In genomic region chrX:36474103-36474751, GRCm38 (mm10) we compare ENCODE assay signal across 11 mouse cellular contexts. TPM values are rescaled to one million over a fixed set of nuclear protein-coding genes. Genes with fewer than 3 reads are reported as not detected.
A peak's percentile ranks its signal among the peaks of the same experiment; 100 is the strongest.
DNase-seq lines count a peak whose midpoint lies in the region; ATAC-seq and TF ChIP-seq lines count a peak whose summit lies in the region.
"Had no signal": no experiment of that assay in that cellular context is flagged by ENCODE, and none has a peak within 500 bp of the region (broad histone marks: within the 10 kb centered on the region; RNA-seq: fewer than 3 reads in every experiment).

No protein-coding gene starts in this region.

- TF ChIP-seq CTCF in CH12.LX (conservative IDR thresholded peaks at IDR 0.05 in 1 of 2, IDR thresholded peaks at IDR 0.05 in 1 of 2; ENCODE audit: low read depth in 2 of 2, low read length in 2 of 2): peak; percentile 39 to 62; a peak in 3 of 4 replicates
- TF ChIP-seq CTCF in bone marrow, adult 2 months (IDR thresholded peaks at IDR 0.05; ENCODE audit: control insufficient read depth, insufficient read depth, low read length): 0 out of 2 replicates have a peak, but pooled peaks have one; percentile 10
- peak; percentile 29 for TF ChIP-seq CTCF in stomach, postnatal 0 days (IDR thresholded peaks at IDR 0.05; ENCODE audit: low read depth)

- DNase-seq in liver (peak; percentile 10), CH12.LX (ENCODE audit: extremely low read depth) (peak; percentile 35)
- no peak for DNase-seq in liver, embryonic 11.5 days (ENCODE audit: low spot score)
- DNase-seq in stomach, postnatal 0 days (ENCODE audit: low spot score): no peak
- DNase-seq in ovary, adult 18-20 months (ENCODE audit: low spot score): no peak
- DNase-seq: adrenal gland, adult 8-10 months; cerebellum, postnatal 10 days; heart, postnatal 4 days had no signal

- no peak overlapping the region for H3K4me3 ChIP-seq in liver, embryonic 11.5 days (ENCODE audit: low read depth, low read length)
- H3K4me3 ChIP-seq in CH12.LX (replicated peaks in 1 of 3; ENCODE audit: low read depth in 2 of 3, low read length in 2 of 3, poor library complexity in 1 of 3): no peak overlapping the region
- H3K4me3 ChIP-seq in bone marrow, adult 2 months (replicated peaks; ENCODE audit: control insufficient read depth, low read depth, low read length): no peak overlapping the region
- no peak overlapping the region for H3K4me3 ChIP-seq in stomach, postnatal 0 days (ENCODE audit: low read depth, low read length)
- no peak overlapping the region for H3K4me3 ChIP-seq in hindbrain, embryonic 12.5 days
- H3K4me3 ChIP-seq: midbrain, embryonic 12.5 days had no signal

- H3K79me2 ChIP-seq in CH12.LX (replicated peaks; ENCODE audit: control insufficient read depth, extremely low read depth, insufficient read depth, poor library complexity, severe bottlenecking): no peaks in the 10 kb centered on the region

- in situ Hi-C loops in CH12.LX (cut with MboI; ENCODE audit: low pct_ligation_motif_present, low pct_unique_long_range_greater_than_20kb, low sequenced_read_pairs): no loop called here

- no peak for TF ChIP-seq RAD21 in CH12.LX (IDR thresholded peaks at IDR 0.05; ENCODE audit: low read depth, low read length)

- no peak for TF ChIP-seq EP300 in CH12.LX (IDR thresholded peaks at IDR 0.05; ENCODE audit: low read length)
- TF ChIP-seq EP300 in stomach, postnatal 0 days (optimal IDR thresholded peaks at IDR 0.05): no peak

- dilution Hi-C loops in CH12.LX (cut with MboI; ENCODE audit: extremely low pct_ligation_motif_present, extremely low pct_unique_long_range_greater_than_20kb, low sequenced_read_pairs): no loop called here

- no peaks in the 10 kb centered on the region for H3K9me3 ChIP-seq in liver, embryonic 11.5 days (ENCODE audit: control insufficient read depth, low read length)
- no peaks in the 10 kb centered on the region for H3K9me3 ChIP-seq in CH12.LX (replicated peaks; ENCODE audit: low read length)
- H3K9me3 ChIP-seq in stomach, postnatal 0 days (ENCODE audit: control insufficient read depth, low read length): no peaks in the 10 kb centered on the region
- H3K9me3 ChIP-seq in hindbrain, embryonic 12.5 days (replicated peaks): no peaks in the 10 kb centered on the region
- H3K9me3 ChIP-seq: midbrain, embryonic 12.5 days had no signal

- no peaks in the 10 kb centered on the region for H3K36me3 ChIP-seq in liver, embryonic 11.5 days (ENCODE audit: control insufficient read depth, insufficient read depth, low read length)
- H3K36me3 ChIP-seq in CH12.LX (replicated peaks in 1 of 2; ENCODE audit: control insufficient read depth in 1 of 2, insufficient read depth in 1 of 2, low read length in 1 of 2): no peaks in the 10 kb centered on the region
- H3K36me3 ChIP-seq in stomach, postnatal 0 days (ENCODE audit: control insufficient read depth, insufficient read depth, low read length): no peaks in the 10 kb centered on the region
- H3K36me3 ChIP-seq in hindbrain, embryonic 12.5 days: no peaks in the 10 kb centered on the region
- H3K36me3 ChIP-seq: midbrain, embryonic 12.5 days had no signal

- no peaks in the 10 kb centered on the region for H3K4me1 ChIP-seq in liver, embryonic 11.5 days (replicated peaks; ENCODE audit: control insufficient read depth, insufficient read depth, low read length)
- H3K4me1 ChIP-seq in CH12.LX (ENCODE audit: control insufficient read depth in 1 of 2, insufficient read depth in 2 of 2): no peaks in the 10 kb centered on the region
- H3K4me1 ChIP-seq in bone marrow, adult 2 months (ENCODE audit: control insufficient read depth, insufficient read depth, low read length): no peaks in the 10 kb centered on the region
- no peaks in the 10 kb centered on the region for H3K4me1 ChIP-seq in stomach, postnatal 0 days (replicated peaks; ENCODE audit: control insufficient read depth, insufficient read depth)
- no peaks in the 10 kb centered on the region for H3K4me1 ChIP-seq in hindbrain, embryonic 12.5 days
- H3K4me1 ChIP-seq: midbrain, embryonic 12.5 days had no signal

- H3K4me2 ChIP-seq in liver, embryonic 11.5 days: no peak overlapping the region
- no peak overlapping the region for H3K4me2 ChIP-seq in CH12.LX (ENCODE audit: insufficient read depth, low read depth, poor library complexity, severe bottlenecking)
- H3K4me2 ChIP-seq in stomach, postnatal 0 days (replicated peaks; ENCODE audit: low read depth): no peak overlapping the region
- no peak overlapping the region for H3K4me2 ChIP-seq in hindbrain, embryonic 12.5 days (replicated peaks)
- H3K4me2 ChIP-seq: midbrain, embryonic 12.5 days had no signal

- no peak for ATAC-seq in liver, embryonic 11.5 days (replicated peaks; ENCODE audit: low FRiP score)
- no peak for ATAC-seq in stomach, postnatal 0 days (ENCODE audit: low FRiP score, low TSS enrichment)
- no peak for ATAC-seq in hindbrain, embryonic 12.5 days (ENCODE audit: low FRiP score)

- no peak for TF ChIP-seq POLR2A in CH12.LX (IDR thresholded peaks at IDR 0.05; ENCODE audit: low read depth, low read length)
- no peak for TF ChIP-seq POLR2A in bone marrow, adult 2 months (IDR thresholded peaks at IDR 0.05; ENCODE audit: borderline replicate concordance, control insufficient read depth, low read depth, low read length)

- no peaks in the 10 kb centered on the region for H3K27me3 ChIP-seq in liver, embryonic 11.5 days (replicated peaks; ENCODE audit: control insufficient read depth, insufficient read depth, low read length)
- no peaks in the 10 kb centered on the region for H3K27me3 ChIP-seq in CH12.LX (replicated peaks)
- no peaks in the 10 kb centered on the region for H3K27me3 ChIP-seq in stomach, postnatal 0 days (ENCODE audit: control insufficient read depth, insufficient read depth, low read length)
- no peaks in the 10 kb centered on the region for H3K27me3 ChIP-seq in hindbrain, embryonic 12.5 days
- H3K27me3 ChIP-seq: midbrain, embryonic 12.5 days had no signal

- H3K9ac ChIP-seq in liver, embryonic 11.5 days (ENCODE audit: low read depth, low read length): no peak overlapping the region
- no peak overlapping the region for H3K9ac ChIP-seq in CH12.LX (ENCODE audit: insufficient read depth, low read depth)
- no peak overlapping the region for H3K9ac ChIP-seq in stomach, postnatal 0 days (ENCODE audit: low read length)
- H3K9ac ChIP-seq in hindbrain, embryonic 12.5 days: no peak overlapping the region
- H3K9ac ChIP-seq: midbrain, embryonic 12.5 days had no signal

- H3K27ac ChIP-seq in liver, embryonic 11.5 days (ENCODE audit: low read depth, low read length): no peak overlapping the region
- H3K27ac ChIP-seq in CH12.LX (ENCODE audit: insufficient read depth, low read depth): no peak overlapping the region
- no peak overlapping the region for H3K27ac ChIP-seq in bone marrow, adult 2 months (ENCODE audit: control insufficient read depth, insufficient read depth, low read depth, low read length, poor library complexity)
- H3K27ac ChIP-seq in stomach, postnatal 0 days (replicated peaks): no peak overlapping the region
- no peak overlapping the region for H3K27ac ChIP-seq in hindbrain, embryonic 12.5 days
- H3K27ac ChIP-seq: midbrain, embryonic 12.5 days had no signal

- 40% methylated on average over 6 of the region's 6 CpGs for WGBS in liver, embryonic 11.5 days
- WGBS in bone marrow, adult 2 months: 20% methylated on average over 6 of the region's 6 CpGs
- 49% methylated on average over 6 of the region's 6 CpGs for WGBS in stomach, postnatal 0 days
- 58% methylated on average over 6 of the region's 6 CpGs for whole genome bisulfite sequencing in hindbrain, embryonic 12.5 days

TF ChIP-seq in CH12.LX, 34 proteins besides CTCF, POLR2A, EP300 and RAD21:
- no peak for TF ChIP-seq MAFK (IDR thresholded peaks at IDR 0.05; ENCODE audit: insufficient replicate concordance, low read length)
- peak; percentile 30; the same call in 1 of the 2 replicates for TF ChIP-seq SMC3 (IDR thresholded peaks at IDR 0.05; ENCODE audit: low read depth, low read length)
- no peak for TF ChIP-seq PAX5 (IDR thresholded peaks at IDR 0.05; ENCODE audit: low read length)
TF ChIP-seq in CH12.LX: peak in this region for 1.

RNA-seq across cellular contexts. Expression of gene Gm14569, which starts 17.4 kb away (rescaled TPM):
- polyA plus RNA-seq in liver, embryonic 11.5 days (2014; fragmentation: Nextera tagmentation; extraction: Ambion mirVana): not detected in 2 replicates
- not detected in 2 replicates for total RNA-seq in CH12.LX (2012; rRNA removed)
- not detected in 2 replicates for total RNA-seq in CH12.LX (2014; rRNA removed)
- polyA plus RNA-seq in CH12.LX (2012; ENCODE audit: insufficient read length, low read depth): not detected in 2 replicates
- polyA plus RNA-seq in bone marrow, adult 2 months (2011; ENCODE audit: insufficient read depth, insufficient read length, low replicate concordance, missing spikeins): not detected in 2 replicates
- not detected in 2 replicates for polyA plus RNA-seq in stomach, postnatal 0 days (2015; fragmentation: Nextera tagmentation; extraction: Ambion mirVana)
- polyA plus RNA-seq in hindbrain, embryonic 12.5 days (2016; fragmentation: Nextera tagmentation; extraction: Ambion mirVana): not detected in 2 replicates
- total RNA-seq: heart, postnatal 4 days had no signal
- polyA plus RNA-seq: midbrain, embryonic 12.5 days had no signal

Comparison
In these comparisons a context has a peak if more than half of its experiments do, and no peak if none do; other contexts are left out.
1. DNase-seq: peak in liver (single experiment) and CH12.LX (single experiment); none in liver, embryonic 11.5 days (single experiment), stomach, postnatal 0 days (single experiment) and ovary, adult 18-20 months (single experiment).
2. Peak in every context shown above with its lines, with median percentiles within 50 percentile points of each other: CTCF ChIP-seq.